Mouse (Mus musculus) spleen, embryonic (tissue): ENCODE measurements at regions not wholly inside any gene's neighbourhood (a gene's known extent, or its start where the extent isn't known, plus 50 kb on each side); places are given as distances from the start of the nearest gene placed in this dataset.

Experiments used
- CTCF ChIA-PET: fragments of 350-600 bp; sonication (Branson Sonifier 250); formaldehyde crosslinking; loops from one replicate; lab custom pipeline; 2022; lab: Charles Lee

GRCm38 (mm10) chr12:44796847-44797246 is 277.7 kb downstream of the Stxbp6 start:
- CTCF ChIA-PET: no interaction called here

GRCm38 (mm10) chr12:44750743-44751142 is 323.8 kb downstream of the Stxbp6 start:
- CTCF ChIA-PET: interaction anchor here (0.5 kb wide), 1 partner anchor 1191 kb away, joined by 3 read pairs; no protein-coding TSS in a partner anchor

DNA sequence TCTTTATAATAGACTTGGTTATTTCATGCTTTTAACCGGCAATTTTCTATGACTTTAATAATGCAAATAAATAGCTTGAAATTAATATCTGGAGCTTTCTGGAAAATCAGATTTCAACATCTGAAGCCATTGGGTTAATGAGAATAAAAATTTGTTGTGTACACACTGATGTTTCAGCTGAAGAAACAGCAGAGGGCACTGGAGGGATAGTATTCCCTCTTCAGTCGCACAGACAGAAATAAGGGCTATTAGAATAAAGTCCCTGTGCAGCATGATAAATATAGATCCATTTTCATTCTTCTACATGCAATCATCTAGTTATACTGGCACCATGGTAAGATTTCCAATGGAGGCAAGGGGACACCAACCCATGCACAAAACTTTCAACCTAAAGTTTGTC is 347.7 kb downstream of the Stxbp6 start:
- CTCF ChIA-PET: no interaction called here
